Mouse (Mus musculus) CD4-positive, CD25-positive, alpha-beta regulatory T cell (primary cell): ENCODE measurements around the gene Gm436. TPM values are rescaled to one million over a fixed set of nuclear protein-coding genes. Genes with fewer than 3 reads are reported as not detected.

Experiments
- polyA plus RNA-seq: library from polyadenylated mRNA; unstranded; fragments of 100-300 nt; shearing (Covaris generic); gene quantifications from one replicate; pipeline ENCODE4 v1.2.1, GENCODE M21; 2017

Gene Gm436
- polyA plus RNA-seq: not detected

GRCm38 (mm10) chr4:144686268-144686667 lies at the start of gene Gm436:
Gene Gm436, minus strand, starts transcription at chr4:144686368.

GRCm38 (mm10) chr4:144721304-144721703 lies 35.1 kb upstream of the Gm436 start, which contains the start of gene Gm13178:
Gene Gm13178, minus strand, starts transcription at chr4:144721404.

Other genes with a start within 250 kb of the Gm436 start
- not detected for gene 1700012P22Rik, start 247.6 kb downstream of the Gm436 start, polyA plus RNA-seq
- not detected for gene Gm9944, start 233.1 kb downstream of the Gm436 start, polyA plus RNA-seq
- not detected for gene Aadacl3, start 222.6 kb downstream of the Gm436 start, polyA plus RNA-seq
- gene 9430007A20Rik, start 166.5 kb downstream of the Gm436 start, polyA plus RNA-seq: not detected
- not detected for gene Gm13124, start 121.2 kb downstream of the Gm436 start, polyA plus RNA-seq
- gene Aadacl4, start 72.7 kb downstream of the Gm436 start, polyA plus RNA-seq: not detected
- gene Gm13178, start 35.0 kb upstream of the Gm436 start, polyA plus RNA-seq: not detected
- gene Gm438, start 100.2 kb upstream of the Gm436 start, polyA plus RNA-seq: not detected
- 18.8 TPM for gene Dhrs3, start 206.5 kb upstream of the Gm436 start, polyA plus RNA-seq